Comparison of ENCODE assay signal across 31 mouse cellular contexts in the genomic region with DNA sequence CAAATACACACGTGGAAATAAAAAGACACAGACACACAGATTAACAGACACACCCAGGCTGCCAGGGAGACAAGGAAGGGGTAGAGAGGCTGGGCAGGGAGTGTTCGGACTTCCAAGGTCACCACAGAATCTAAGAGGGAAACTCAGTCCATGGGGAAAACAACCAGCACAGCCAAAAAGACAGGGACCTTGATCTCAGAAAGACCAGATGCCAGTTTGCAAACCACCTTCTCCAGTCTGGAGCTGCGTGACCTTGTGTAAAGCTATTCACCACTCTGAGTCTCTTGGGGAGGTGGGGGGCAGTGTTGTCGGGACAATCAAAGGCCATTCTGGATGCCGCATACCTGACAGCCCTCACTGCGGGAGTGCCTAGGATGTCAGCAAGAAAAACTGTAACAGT.
DNase-seq lines count a peak whose midpoint lies in the region; ATAC-seq lines count a peak whose summit lies in the region.
"Had no signal": no experiment of that assay in that cellular context is flagged by ENCODE, and none has a peak within 500 bp of the region (broad histone marks: within the 10 kb centered on the region; RNA-seq: fewer than 3 reads in every experiment).

No protein-coding gene starts in this region.

- no peak overlapping the region for H3K4me2 ChIP-seq in hindbrain, embryonic 16.5 days (ENCODE audit: low read length)
- no peak overlapping the region for H3K4me2 ChIP-seq in neural tube, embryonic 13.5 days
- H3K4me2 ChIP-seq in midbrain, embryonic 13.5 days (replicated peaks), result no peak overlapping the region
- H3K4me2 ChIP-seq: embryonic facial prominence, embryonic 15.5 days; forebrain, embryonic 12.5 days; heart, embryonic 12.5 days; intestine, embryonic 15.5 days; limb, embryonic 15.5 days; liver, embryonic 13.5 days; midbrain, embryonic 12.5 days had no signal

- peaks cover 70% of the 10 kb centered on the region for H3K4me1 ChIP-seq in hindbrain, embryonic 10.5 days (replicated peaks)
- peaks cover 14% of the 10 kb centered on the region for H3K4me1 ChIP-seq in hindbrain, embryonic 16.5 days (ENCODE audit: control insufficient read depth, insufficient read depth, low read depth, low read length)
- peaks cover 47% of the 10 kb centered on the region for H3K4me1 ChIP-seq in neural tube, embryonic 13.5 days (replicated peaks)
- H3K4me1 ChIP-seq in midbrain, embryonic 13.5 days (replicated peaks), result peaks cover 51% of the 10 kb centered on the region
- H3K4me1 ChIP-seq: heart, embryonic 12.5 days; intestine, embryonic 15.5 days; liver, embryonic 13.5 days; megakaryocyte, embryonic 14.5 days had no signal

- no peak for DNase-seq in hindbrain, embryonic 10.5 days (ENCODE audit: low spot score)
- DNase-seq in ES-CJ7 (ENCODE audit: low read depth, low spot score), result peak; percentile 59
- DNase-seq in ZHBTc4 (ENCODE audit: low read depth, low spot score), result peak; percentile 68
- DNase-seq: cerebellum, adult 8-10 months; heart, adult 2 months; kidney, adult 9 months; kidney, postnatal 10 days; layer of hippocampus, postnatal 36 days; liver, embryonic 13.5 days; lung, adult 18-20 months; lung, postnatal 4 days; right cerebral cortex, adult 18-20 months; spleen, adult 18-20 months; thymus, adult 18-20 months; thymus, postnatal 36 days had no signal

- no peak overlapping the region for H3K4me3 ChIP-seq in hindbrain, embryonic 10.5 days
- H3K4me3 ChIP-seq in hindbrain, embryonic 16.5 days (ENCODE audit: low read length), result no peak overlapping the region
- no peak overlapping the region for H3K4me3 ChIP-seq in neural tube, embryonic 13.5 days
- no peak overlapping the region for H3K4me3 ChIP-seq in midbrain, embryonic 13.5 days (replicated peaks)
- H3K4me3 ChIP-seq: embryonic facial prominence, embryonic 10.5 days; embryonic facial prominence, embryonic 15.5 days; forebrain, embryonic 12.5 days; heart, adult 2 months; heart, embryonic 12.5 days; intestine, embryonic 15.5 days; limb, embryonic 10.5 days; limb, embryonic 15.5 days; liver, embryonic 13.5 days; megakaryocyte, embryonic 14.5 days; midbrain, embryonic 12.5 days had no signal

- no peaks in the 10 kb centered on the region for H3K9me3 ChIP-seq in hindbrain, embryonic 10.5 days
- H3K9me3 ChIP-seq in hindbrain, embryonic 16.5 days (ENCODE audit: control insufficient read depth, low read length), result 0 out of 2 replicates have a peak, but pooled peaks cover 2% of the 10 kb centered on the region
- H3K9me3 ChIP-seq in neural tube, embryonic 13.5 days, result no peaks in the 10 kb centered on the region
- H3K9me3 ChIP-seq in midbrain, embryonic 13.5 days, result no peaks in the 10 kb centered on the region
- H3K9me3 ChIP-seq: embryonic facial prominence, embryonic 10.5 days; embryonic facial prominence, embryonic 15.5 days; forebrain, embryonic 12.5 days; heart, embryonic 12.5 days; intestine, embryonic 15.5 days; limb, embryonic 10.5 days; limb, embryonic 15.5 days; liver, embryonic 13.5 days had no signal

- H3K27me3 ChIP-seq in hindbrain, embryonic 10.5 days (ENCODE audit: insufficient read depth, poor library complexity, severe bottlenecking), result peaks cover 31% of the 10 kb centered on the region
- no peaks in the 10 kb centered on the region; the same call in 1 of the 2 replicates for H3K27me3 ChIP-seq in hindbrain, embryonic 16.5 days (replicated peaks; ENCODE audit: control insufficient read depth, insufficient read depth, low read length)
- peaks cover 5% of the 10 kb centered on the region for H3K27me3 ChIP-seq in neural tube, embryonic 13.5 days
- H3K27me3 ChIP-seq in midbrain, embryonic 13.5 days, result no peaks in the 10 kb centered on the region; the same call in 1 of the 2 replicates
- H3K27me3 ChIP-seq: embryonic facial prominence, embryonic 15.5 days; intestine, embryonic 15.5 days; liver, embryonic 13.5 days had no signal

- WGBS in hindbrain, embryonic 10.5 days, result 49% methylated on average over 6 of the region's 6 CpGs
- WGBS in hindbrain, embryonic 16.5 days, result 51% methylated on average over 6 of the region's 6 CpGs
- WGBS in neural tube, embryonic 13.5 days, result 50% methylated on average over 6 of the region's 6 CpGs
- 70% methylated on average over 6 of the region's 6 CpGs for WGBS in midbrain, embryonic 13.5 days

- no peaks in the 10 kb centered on the region for H3K36me3 ChIP-seq in hindbrain, embryonic 10.5 days
- no peaks in the 10 kb centered on the region for H3K36me3 ChIP-seq in hindbrain, embryonic 16.5 days (ENCODE audit: control insufficient read depth, insufficient read depth, low read length)
- no peaks in the 10 kb centered on the region for H3K36me3 ChIP-seq in neural tube, embryonic 13.5 days
- H3K36me3 ChIP-seq in midbrain, embryonic 13.5 days, result no peaks in the 10 kb centered on the region
- H3K36me3 ChIP-seq: embryonic facial prominence, embryonic 10.5 days; embryonic facial prominence, embryonic 15.5 days; forebrain, embryonic 12.5 days; heart, embryonic 12.5 days; intestine, embryonic 15.5 days; limb, embryonic 10.5 days; limb, embryonic 15.5 days; liver, embryonic 13.5 days; midbrain, embryonic 12.5 days had no signal

- peak overlapping the region; percentile 86; the same call in 1 of the 2 replicates for H3K27ac ChIP-seq in hindbrain, embryonic 10.5 days
- no peak overlapping the region for H3K27ac ChIP-seq in hindbrain, embryonic 16.5 days (ENCODE audit: low read depth, low read length)
- H3K27ac ChIP-seq in neural tube, embryonic 13.5 days (replicated peaks), result peak overlapping the region; percentile 81
- no peak overlapping the region for H3K27ac ChIP-seq in midbrain, embryonic 13.5 days
- H3K27ac ChIP-seq: embryonic facial prominence, embryonic 10.5 days; embryonic facial prominence, embryonic 15.5 days; heart, adult 2 months; intestine, embryonic 15.5 days; limb, embryonic 10.5 days; limb, embryonic 15.5 days; liver, embryonic 13.5 days had no signal

- no peak for ATAC-seq in hindbrain, embryonic 16.5 days
- ATAC-seq in neural tube, embryonic 13.5 days (ENCODE audit: low read depth), result no peak
- no peak for ATAC-seq in inflammation-experienced regulatory T-cells, adult 6 months
- ATAC-seq in midbrain, embryonic 13.5 days, result no peak
- ATAC-seq: CD4-positive, CD25-positive, alpha-beta regulatory T cell, adult 4 months; intestine, embryonic 15.5 days; lung, postnatal 0 days had no signal

- H3K9ac ChIP-seq in hindbrain, embryonic 16.5 days (ENCODE audit: low read depth, low read length), result no peak overlapping the region
- H3K9ac ChIP-seq in neural tube, embryonic 13.5 days, result no peak overlapping the region
- H3K9ac ChIP-seq in midbrain, embryonic 13.5 days (replicated peaks), result no peak overlapping the region
- H3K9ac ChIP-seq: embryonic facial prominence, embryonic 15.5 days; forebrain, embryonic 12.5 days; forebrain, postnatal 0 days; heart, embryonic 12.5 days; intestine, embryonic 15.5 days; limb, embryonic 15.5 days; liver, embryonic 13.5 days; midbrain, embryonic 12.5 days had no signal

Comparison
In these comparisons a context has a peak if more than half of its experiments do, and no peak if none do; other contexts are left out.
1. H3K27ac ChIP-seq: peak in hindbrain, embryonic 10.5 days (single experiment) and neural tube, embryonic 13.5 days (single experiment); none in hindbrain, embryonic 16.5 days (single experiment) and midbrain, embryonic 13.5 days (single experiment).